Mouse (Mus musculus): ENCODE data around the gene Olfr1274-ps.
"Not testable (repeated sequence)": the region's sequence is repeated elsewhere in the genome, so short reads cannot be mapped to it uniquely, and the experiment has no call there.

- not testable (repeated sequence) for TF ChIP-seq GATA1, TAL1 (IDR thresholded peaks at IDR 0.05; ENCODE audit: low read length)
These were observed 31.3 kb downstream of the Olfr1274-ps start for GRCm38 (mm10) chr2:90429782-90430181.

Measured in erythroblast, embryonic 14.5 days (primary cell).